Mouse (Mus musculus): ENCODE data around the gene Sostdc1.
A peak's percentile ranks its signal among the peaks of the same experiment; 100 is the strongest.

Gene Sostdc1

DNA sequence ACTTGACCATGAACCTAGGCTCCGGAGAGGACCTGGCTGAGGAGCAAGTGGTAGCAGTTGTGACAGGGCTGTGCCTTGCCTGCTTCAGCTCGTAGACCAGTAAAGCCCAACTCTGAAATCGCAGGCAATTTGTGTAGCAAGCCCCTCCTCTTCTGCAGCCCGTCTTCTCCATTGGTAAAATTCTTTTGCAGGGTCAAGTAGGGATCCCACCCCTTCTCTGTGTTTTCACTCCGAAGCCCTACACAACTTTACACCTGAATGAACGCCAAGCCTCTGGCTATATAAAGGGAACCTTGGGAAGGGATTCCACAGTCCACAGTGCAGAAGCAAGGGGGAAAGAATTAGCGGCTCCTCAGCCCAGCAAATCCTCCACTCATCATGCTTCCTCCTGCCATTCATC, at the start of gene Sostdc1:
Gene Sostdc1 (plus strand): TSS at position 224 of the 400 bp plus-strand sequence.
- no peak for DNase-seq (ENCODE audit: low spot score in 2 of 2)

DNA sequence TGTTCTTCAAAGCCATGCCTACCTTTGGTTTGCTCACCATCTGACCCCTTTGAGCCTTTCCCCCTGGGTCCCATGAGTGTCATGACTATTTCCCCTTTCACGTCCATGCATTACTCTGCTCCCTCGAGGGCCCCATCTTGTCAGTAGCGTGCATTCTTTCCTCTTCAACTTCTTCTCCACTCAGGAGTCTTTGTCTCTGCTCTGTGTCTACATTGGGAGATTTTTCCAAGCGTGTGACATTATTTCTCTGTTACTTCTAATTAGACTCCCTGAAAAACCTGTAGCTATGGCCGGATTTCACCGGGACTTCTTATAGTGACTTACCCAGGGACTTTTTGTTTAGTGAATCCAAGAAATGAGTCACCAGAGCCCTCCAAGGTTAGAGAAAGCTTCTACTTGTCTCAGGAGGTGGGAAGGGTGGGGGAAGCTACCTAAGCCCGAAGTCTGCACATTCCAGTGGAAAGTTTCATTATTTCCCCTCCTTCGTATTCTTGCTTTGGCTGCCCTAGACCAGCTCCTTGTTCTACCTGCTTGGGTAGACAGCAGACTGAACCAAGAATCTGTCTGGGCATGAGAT, 46.2 kb upstream of the Sostdc1 start:
- DNase-seq (ENCODE audit: low spot score in 2 of 2) = no peak

DNA sequence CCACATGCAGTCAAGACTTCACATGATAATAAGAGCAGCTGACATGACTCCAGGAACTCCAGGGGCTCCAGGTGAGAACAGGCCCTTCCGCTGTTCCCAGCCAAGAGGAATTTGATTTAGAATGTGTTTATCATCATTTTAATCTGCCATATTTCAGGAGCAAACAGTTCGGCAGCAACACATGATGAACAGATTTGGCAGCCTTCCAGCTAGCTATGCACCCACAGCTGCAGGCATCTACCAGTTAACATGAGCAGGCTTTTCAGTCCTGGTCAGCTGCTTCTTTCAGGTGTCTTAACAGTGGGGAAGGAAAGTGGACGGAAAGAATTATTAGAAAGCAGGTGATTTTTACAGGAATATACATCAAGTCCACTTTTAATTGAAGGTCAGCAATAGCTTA, 39.1 kb upstream of the Sostdc1 start:
- no peak for DNase-seq (ENCODE audit: low spot score in 2 of 2)

DNA sequence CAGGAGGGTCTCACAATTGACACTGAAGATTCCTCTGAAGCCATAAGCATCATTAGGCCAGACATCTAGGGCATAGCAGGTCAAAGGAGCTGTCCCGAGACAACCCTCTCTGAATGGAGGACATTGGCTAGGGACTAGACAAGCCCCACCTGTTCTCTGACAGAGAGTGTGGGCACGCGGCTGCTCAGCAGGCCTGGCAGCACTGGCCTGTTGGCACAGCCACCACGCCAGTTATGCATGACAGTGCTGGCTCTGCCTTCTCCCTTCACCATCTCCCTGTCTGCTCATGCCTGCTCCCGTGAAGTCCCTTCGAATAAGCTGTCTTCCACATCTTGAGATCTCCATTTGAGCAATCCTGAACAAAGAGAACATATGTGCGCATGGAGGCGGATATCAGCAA, 24.3 kb upstream of the Sostdc1 start:
- DNase-seq (ENCODE audit: low spot score in 2 of 2) = peak in 1 of 2 experiments; percentile 57

DNA sequence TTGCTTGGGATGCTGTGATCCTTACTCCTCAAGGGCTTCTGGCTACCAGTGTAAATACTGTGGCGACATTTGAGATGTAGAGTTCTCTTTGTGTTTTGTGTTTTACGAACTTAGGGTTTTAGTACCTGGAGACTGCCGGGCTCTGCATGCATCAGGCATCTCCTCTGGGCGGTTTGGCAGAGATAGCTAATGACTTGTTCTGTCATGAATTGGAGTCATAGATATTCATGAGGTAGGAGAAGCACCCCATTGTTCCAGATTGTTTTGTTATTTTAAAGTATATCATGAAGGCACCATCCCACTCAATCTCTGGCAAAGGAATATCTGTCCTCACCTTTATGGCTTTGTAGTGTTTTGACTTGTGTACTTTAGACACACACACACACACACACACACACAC, 23.5 kb upstream of the Sostdc1 start:
- DNase-seq (ENCODE audit: low spot score in 2 of 2) = no peak

DNA sequence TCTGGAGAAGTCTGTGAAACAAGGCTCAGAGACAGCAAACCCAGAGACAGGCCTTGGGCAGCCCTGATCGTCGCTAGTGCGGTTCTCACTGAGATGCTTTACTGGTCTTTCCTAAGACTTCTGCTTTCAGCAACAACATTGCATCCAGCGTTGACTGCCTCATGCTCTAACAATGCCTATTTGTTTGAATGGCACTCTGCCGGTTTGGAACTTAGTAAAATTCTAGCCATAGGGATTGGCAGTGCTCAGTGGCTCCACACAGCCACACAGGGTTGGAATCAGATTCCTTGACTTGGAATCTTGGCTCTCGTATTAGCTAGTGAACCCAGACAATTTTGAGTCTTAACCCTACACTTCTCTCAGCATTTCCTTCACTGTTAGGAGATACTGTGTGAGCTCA, 22.6 kb upstream of the Sostdc1 start:
- no peak for DNase-seq (ENCODE audit: low spot score in 2 of 2)

DNA sequence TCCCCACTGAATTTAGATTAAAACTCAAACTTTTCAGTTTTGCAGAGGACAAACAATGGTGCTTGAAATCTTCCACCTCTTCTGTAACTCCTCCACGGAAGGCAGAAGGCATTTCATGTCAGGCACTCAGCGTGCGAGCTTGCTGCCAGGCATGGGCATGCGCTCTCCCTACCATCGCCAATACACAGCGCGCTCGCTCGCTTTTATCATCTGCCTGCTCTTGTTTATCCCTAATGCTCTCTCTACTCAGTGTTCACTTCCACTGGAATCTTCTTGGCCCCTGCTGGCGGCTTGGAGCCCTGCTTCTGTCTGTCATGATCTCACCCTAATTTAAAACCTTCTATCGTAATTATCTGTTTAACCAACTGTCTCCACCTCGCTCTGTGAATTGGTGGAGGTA, 11.6 kb upstream of the Sostdc1 start:
- no peak for DNase-seq (ENCODE audit: low spot score in 2 of 2)

DNA sequence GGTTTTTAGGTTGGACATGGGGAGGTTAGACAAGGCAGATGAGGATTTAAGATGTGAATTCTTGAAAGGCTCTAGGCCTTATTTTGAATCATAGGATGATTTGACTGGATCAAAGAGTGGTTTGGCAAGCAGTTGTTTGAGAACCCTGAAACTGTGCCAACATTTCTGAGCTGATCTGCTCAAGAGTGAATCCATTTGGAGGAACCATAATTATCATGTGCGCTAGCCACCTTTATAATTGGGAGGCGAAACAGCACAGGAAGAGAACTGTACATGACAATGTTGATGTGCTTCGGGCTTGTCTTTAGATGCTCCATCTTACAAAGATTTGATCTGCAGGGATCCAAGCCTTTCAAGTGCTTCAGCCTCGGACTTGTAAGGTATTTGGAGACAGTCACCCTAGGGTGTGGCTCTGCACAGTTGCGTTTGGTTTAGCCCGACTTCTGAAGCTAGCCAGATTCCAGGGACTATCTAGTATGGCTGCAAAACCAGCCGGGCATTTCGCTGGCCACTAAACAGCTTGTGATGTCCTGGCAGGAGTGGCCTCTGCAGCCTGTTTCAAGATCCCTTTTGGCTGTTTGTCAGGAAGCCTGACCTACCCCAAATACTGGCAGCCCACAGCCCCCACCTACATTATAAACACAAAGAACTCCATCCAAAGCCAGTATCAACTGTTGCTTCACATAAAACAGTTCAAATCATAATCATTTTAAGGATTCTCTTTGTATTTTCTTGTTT, 10.9 kb upstream of the Sostdc1 start:
- DNase-seq (ENCODE audit: low spot score in 2 of 2) = no peak

DNA sequence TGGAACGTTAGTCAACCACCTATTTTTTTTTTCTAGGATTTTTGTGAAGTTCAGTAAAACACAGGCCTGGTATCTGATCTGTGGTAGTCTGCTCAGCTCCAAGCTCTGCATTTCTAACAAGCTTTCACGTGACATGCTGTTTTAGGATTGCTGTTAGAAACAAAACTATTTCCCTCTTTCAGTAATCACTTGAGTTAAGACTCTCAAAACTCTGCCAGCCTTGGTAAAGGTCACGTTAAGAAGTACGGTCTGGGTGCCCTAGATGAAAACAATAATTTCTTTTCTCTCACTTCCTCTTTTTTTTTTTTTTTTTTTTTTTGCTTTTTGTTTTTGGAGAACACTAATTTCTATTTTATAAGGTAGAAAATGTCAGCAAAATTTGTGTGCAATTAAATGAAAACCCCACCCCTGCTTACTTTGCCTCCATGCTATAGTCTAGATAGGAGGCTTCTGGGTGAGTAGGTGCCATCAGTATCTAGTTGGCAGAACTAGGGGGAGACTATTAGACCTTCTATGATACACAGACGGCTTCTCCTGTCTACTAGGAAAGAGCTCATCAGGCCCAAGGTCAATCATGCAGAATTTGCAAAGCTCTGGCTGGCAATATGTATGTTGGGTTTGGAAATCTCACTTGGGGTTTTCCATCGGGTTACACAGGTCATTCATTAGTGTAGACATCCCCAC, 5.1 kb upstream of the Sostdc1 start:
- DNase-seq (ENCODE audit: low spot score in 2 of 2) = no peak

DNA sequence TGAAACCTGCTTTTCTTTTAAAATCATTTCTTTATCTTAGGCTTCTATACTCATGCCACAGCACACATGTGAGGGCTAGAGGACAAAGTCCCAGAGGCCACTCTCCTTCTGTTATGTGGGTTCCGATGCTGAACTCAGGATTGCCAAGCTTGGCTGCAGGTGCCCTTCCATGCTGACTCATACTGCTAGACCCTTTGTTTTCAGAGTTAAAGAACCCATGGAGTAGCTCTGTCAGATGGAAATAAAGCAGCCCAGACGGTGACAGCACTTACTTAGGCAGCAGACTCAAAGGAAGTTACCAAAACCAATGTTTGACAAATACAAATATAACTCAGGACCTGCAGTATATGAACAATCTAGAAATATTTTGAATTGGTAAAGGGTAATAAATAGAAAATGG, 924 bp upstream of the Sostdc1 start:
- no peak for DNase-seq (ENCODE audit: low spot score in 2 of 2)

DNA sequence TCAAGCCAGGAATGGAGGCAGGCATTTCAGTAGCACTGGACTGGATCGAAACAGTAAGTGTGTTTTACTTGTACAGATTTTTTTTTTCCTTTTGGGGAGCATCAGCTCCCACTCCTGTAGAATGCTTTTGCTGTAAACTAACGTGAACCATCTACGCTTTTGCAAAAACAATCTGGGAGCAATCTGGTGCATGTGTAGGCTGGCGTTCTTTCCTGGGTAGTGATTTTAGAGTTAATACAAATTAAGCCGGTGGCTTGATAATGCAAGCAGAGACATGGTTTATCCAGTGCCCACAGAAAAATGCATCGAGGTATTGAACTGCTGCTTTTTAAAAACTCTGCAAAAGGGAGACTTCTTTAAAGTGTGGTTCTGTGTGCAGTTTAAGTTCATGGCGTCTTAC, 507 bp downstream of the Sostdc1 start:
- DNase-seq (ENCODE audit: low spot score in 2 of 2) = no peak

DNA sequence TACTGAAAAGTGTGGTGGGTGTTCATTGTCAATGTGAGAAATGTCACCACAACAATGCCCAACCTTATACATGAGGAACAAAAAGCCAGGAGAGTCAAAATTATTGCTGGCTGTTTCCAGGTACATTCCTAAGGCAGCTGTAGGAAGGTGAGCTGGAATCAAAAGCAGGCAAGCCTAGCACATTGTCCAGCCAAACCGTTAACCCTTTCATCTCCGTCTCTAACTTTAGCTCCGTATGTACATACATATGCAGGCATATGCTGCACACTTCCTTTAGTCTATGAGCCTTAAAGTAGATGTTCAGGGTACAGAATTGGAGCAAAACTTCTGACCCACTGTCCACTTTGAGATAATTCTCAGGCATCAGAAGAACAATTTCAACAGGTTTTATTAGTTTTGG, 1.6 kb downstream of the Sostdc1 start:
- DNase-seq (ENCODE audit: low spot score in 2 of 2) = no peak

DNA sequence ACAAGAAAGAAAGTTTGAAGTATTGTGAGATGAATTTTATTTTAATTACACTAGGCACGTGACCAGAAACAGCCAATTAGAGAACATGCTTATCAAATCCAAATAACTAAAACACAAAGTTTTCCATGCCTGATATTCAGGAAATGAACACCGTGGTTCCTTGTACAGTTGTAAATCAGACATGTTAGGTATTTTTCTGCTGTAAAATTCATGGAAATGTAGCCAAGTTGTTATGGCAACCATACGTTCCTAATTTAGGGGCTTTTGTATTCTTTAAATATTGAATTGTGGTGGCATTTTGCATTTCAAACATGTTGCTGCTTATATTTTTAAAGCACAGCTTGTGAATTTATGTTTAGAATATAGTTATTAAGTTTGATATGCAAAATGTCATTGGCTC, 2.1 kb downstream of the Sostdc1 start:
- DNase-seq (ENCODE audit: low spot score in 2 of 2) = no peak

DNA sequence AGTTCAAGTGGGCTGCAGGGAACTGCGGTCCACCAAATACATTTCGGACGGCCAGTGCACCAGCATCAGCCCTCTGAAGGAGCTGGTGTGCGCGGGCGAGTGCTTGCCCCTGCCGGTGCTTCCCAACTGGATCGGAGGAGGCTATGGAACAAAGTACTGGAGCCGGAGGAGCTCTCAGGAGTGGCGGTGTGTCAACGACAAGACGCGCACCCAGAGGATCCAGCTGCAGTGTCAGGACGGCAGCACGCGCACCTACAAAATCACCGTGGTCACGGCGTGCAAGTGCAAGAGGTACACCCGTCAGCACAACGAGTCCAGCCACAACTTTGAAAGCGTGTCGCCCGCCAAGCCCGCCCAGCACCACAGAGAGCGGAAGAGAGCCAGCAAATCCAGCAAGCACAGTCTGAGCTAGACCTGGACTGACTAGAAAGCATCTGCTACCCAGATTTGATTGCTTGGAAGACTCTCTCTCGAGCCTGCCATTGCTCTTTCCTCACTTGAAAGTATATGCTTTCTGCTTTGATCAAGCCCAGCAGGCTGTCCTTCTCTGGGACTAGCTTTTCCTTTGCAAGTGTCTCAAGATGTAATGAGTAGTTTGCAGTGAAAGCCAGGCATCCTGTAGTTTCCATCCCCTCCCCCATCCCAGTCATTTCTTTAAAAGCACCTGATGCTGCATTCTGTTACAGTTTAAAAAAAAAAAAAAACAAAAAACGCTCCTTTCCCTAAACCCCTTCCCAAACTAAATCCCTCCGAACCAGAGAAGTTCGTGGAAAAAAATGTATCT, 3.3 kb downstream of the Sostdc1 start:
- DNase-seq (ENCODE audit: low spot score in 2 of 2) = peak; percentile 22 to 36

DNA sequence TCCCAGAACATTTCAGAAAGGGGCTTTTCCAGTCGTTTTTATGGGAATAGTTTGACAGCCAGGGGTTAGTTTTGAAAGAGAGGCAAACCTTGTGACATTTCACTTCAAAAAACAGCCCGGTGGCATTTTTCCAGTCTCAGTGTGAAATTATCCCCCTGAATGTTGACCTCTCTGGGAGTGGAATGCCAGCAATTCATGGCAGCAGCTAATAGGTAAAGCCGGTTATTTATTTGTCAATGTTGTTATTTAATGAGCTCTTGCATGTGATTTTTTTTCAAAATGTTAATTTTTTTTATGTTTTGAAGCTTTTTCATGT, 3.8 kb downstream of the Sostdc1 start:
- DNase-seq (ENCODE audit: low spot score in 2 of 2) = no peak

DNA sequence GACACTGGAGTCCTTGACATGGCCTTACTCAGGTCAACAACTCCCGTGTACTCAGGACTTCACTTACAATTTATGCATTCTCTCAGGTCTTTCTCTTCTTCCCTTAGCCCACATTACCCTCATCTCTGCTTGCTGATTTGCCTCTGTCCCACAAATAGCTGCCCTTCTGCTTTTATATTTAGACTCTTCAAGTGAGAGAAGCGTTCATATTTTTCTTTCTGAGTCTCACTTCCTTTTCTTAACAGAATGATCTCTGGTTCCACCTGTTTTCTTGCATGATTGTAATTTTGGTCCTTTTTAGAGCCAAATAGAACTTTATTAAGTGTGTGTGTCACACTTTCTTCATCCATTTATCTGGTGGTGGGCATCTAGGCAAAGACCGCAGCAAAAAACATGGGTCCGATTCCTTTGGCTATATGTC, 12.2 kb downstream of the Sostdc1 start:
- DNase-seq (ENCODE audit: low spot score in 2 of 2) = no peak

DNA sequence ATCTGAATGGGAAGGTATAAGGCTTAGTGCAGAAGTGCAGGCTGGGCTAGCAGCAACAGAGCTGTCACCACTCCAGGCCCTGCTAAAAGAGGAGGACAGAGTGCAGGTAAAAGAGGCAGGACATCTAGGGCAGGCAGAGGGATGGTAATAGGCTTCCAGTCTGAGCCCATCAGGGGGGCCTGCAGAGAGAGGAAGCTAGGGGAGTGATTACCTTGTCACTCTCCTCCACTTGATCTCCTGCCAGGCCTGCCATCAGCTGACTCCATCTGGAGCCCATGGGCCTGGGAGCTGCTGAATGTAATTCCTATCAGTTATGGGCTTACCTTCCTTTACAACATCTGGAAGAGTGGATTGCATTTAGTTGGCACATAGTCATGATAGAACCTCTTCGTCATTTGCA, 18.7 kb downstream of the Sostdc1 start:
- no peak for DNase-seq (ENCODE audit: low spot score in 2 of 2)

DNA sequence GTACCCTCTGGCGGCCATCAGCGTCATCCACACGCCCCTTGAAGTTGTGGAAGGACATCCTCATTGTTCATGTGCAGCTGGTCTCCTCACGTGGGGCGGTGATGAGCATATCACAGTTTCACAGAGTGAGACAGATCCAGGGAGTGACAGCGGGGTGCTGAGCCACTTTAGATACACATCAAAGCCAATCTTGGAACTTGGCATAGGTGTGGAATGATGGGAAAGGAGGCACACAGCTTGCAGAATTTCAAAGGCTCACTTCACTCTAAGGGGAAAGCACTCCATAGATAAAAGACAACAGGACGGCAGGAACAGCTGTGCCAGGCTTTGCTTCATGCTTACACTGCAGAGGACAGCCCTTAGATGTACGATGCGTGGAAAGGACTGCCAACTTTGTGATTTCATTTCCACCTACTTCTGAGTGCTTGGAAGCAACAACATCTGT, 19.9 kb downstream of the Sostdc1 start:
- DNase-seq (ENCODE audit: low spot score in 2 of 2) = no peak

DNA sequence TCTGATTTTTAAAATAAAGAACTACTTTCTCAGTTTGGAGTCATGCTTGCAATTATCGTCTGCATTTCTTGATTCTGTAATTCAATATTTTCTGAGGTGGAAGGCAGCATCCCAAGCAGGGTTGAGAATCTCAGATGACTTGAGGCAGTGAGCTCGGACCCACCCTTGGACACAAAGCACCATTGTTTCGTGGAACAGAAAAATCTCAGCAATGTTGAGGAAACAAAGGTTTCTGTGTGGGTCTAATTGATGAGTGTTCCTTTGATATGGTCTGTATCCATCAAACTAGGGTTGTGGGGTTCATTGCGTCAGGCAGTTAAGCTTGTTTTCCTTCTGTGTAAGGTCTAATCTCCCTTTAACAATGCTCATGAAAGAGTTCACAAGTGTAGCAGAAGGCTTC, 30.2 kb downstream of the Sostdc1 start:
- DNase-seq (ENCODE audit: low spot score in 2 of 2) = no peak

DNA sequence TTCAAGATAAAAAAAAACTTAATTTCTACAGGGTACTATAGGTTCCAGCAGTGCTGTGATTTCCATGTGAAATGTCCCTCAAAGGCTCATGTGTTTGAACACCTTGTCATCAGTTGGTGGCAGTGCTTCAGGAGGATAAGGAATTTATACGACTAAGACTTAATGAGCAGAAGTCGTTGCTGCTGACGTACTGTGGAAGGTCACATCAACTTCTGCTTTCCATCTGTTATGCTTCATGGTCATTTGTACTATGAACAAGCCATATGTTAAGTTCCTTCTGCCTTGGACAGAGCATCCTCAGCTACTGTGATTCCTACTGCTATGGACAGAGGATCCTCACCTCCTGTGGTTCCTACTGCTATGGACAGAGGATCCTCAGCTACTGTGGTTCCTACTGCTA, 46.1 kb downstream of the Sostdc1 start:
- no peak for DNase-seq (ENCODE audit: low spot score in 2 of 2)

DNA sequence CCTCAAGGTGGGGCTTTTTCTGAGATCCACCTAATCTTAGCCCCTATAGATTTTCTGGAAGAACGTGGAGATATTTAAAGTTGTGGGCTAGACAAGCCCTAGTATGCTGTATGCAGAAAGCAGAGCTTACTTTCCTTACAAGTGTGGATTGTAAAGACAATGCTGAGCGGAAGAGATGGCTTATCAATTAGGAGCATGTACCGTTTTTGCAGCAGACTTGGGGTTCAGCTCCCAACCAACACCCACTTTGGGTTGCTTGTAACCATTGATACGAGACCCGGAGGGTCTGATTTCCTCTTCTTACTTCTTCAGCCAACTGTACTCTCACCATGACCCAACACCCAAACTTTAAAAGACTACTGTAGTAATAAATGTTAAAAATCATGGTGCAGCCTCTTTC, 46.8 kb downstream of the Sostdc1 start:
- DNase-seq (ENCODE audit: low spot score in 2 of 2) = no peak

DNA sequence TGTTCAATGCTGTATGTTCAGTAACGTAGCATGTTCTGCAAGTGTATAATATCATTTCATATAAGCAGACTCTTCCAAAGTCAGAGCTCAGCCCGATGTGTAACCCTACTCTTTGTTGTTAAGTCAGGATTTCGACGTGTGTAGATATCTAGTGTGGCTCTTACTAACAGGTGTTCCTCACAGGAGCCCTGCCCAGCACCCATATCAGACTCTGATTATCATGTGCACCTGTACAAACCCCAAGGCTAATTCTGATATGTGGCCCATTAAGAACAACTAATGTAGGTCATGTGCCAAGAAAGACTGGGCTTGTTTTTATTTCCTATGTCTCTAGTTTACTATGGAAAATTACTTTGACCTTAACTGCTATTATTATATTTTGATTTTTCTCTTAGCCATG, 50.1 kb downstream of the Sostdc1 start:
- DNase-seq (ENCODE audit: low spot score in 2 of 2) = no peak
